Mouse (Mus musculus): ENCODE results near the gene Nlk.

DNA sequence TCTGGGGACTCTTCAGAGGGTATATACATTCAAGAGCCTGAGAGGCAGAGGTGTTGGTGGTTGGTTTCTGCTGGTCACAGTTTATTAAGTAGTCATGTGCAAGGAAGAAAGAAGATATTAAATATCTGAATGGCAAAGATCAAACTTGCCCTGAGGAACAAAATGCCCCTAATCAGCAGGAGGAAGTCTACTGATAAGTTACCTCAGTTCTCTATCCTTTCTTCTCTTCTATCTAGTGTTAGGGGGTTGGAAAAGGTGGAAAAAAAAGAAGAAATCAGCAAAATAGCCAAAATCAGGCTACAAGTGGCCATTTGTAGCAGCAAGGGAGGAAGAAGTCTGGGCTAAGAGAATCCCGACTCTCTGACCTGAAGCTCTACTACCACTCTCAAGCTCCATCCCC is 92.3 kb downstream of the Nlk start:
- no peak for TF ChIP-seq CTCF (IDR thresholded peaks at IDR 0.05; ENCODE audit: borderline replicate concordance, control insufficient read depth, extremely low read depth, insufficient read depth, low read length, poor library complexity)
- no peak for TF ChIP-seq POLR2A (IDR thresholded peaks at IDR 0.05; ENCODE audit: control insufficient read depth, extremely low read depth, insufficient read depth, low read length, poor library complexity)

All from thymus, adult 2 months (tissue).